Mouse (Mus musculus) stomach, embryonic 16.5 days (tissue): Measurements from ENCODE around the gene Gm11007. TPM values are rescaled to one million over a fixed set of nuclear protein-coding genes. Genes with fewer than 3 reads are reported as not detected.
"Not testable (repeated sequence)": the region's sequence is repeated elsewhere in the genome, so short reads cannot be mapped to it uniquely, and the experiment has no call there.

Source experiments
- ATAC-seq: fragments of 200-750 bp; cut with Nextera tagmentation; 2 replicates; pipeline ENCODE4 v1.8.0; 2017; ENCODE audit warnings: moderate number of reproducible peaks, moderate TSS enrichment; ENCODE audit not compliant: insufficient read depth, low FRiP score
- H3K27ac ChIP-seq: fragments of 300-500 bp; sonication (generic); 2 replicates; pipeline ENCODE4 v1.5.1; 2014; ENCODE audit warnings: low read length
- H3K27me3 ChIP-seq: fragments of 300-500 bp; sonication (generic); 2 replicates; pipeline ENCODE4 v1.6.1; 2014; ENCODE audit warnings: low read length, control low read depth, mixed read lengths; ENCODE audit not compliant: control insufficient read depth, insufficient read depth
- H3K36me3 ChIP-seq: fragments of 300-500 bp; sonication (generic); 2 replicates; pipeline ENCODE4 v1.6.1; 2014; ENCODE audit warnings: low read length; ENCODE audit not compliant: control insufficient read depth, insufficient read depth
- H3K4me1 ChIP-seq: fragments of 300-500 bp; sonication (generic); 2 replicates; pipeline ENCODE4 v1.6.1; 2014; ENCODE audit warnings: low read length, control low read depth, mixed read lengths; ENCODE audit not compliant: control insufficient read depth, insufficient read depth
- H3K4me2 ChIP-seq: fragments of 300-500 bp; sonication (generic); 2 replicates; pipeline ENCODE4 v1.6.1; 2014; ENCODE audit warnings: low read depth, low read length, mixed read lengths
- H3K4me3 ChIP-seq: fragments of 300-500 bp; sonication (generic); replicated peaks from 2 replicates; pipeline ENCODE4 v1.5.1; 2014; ENCODE audit warnings: mild to moderate bottlenecking, low read length
- H3K9ac ChIP-seq: fragments of 300-500 bp; sonication (generic); 2 replicates; pipeline ENCODE4 v1.6.1; 2014; ENCODE audit warnings: low read length
- H3K9me3 ChIP-seq: fragments of 300-500 bp; sonication (generic); replicated peaks from 2 replicates; pipeline ENCODE4 v1.6.1; 2016; ENCODE audit warnings: low read length, control low read depth; ENCODE audit not compliant: control insufficient read depth
- WGBS: fragments of 180-500 bp; shearing (Covaris S2); extraction: QIAGEN DNeasy Blood & Tissue Kit; methylation state at CpG from one replicate; pipeline ENCODE4 v1.1.7; 2014; 5-methylcytosine and 5-hydroxymethylcytosine counted together
- polyA plus RNA-seq: library from polyadenylated mRNA; unstranded; fragments of >200 nt; fragmentation: Nextera tagmentation; extraction: Ambion mirVana; gene quantifications from 2 replicates; pipeline ENCODE4 v1.2.1, GENCODE M21; 2015

The Gm11007 gene
- not detected in 2 replicates for polyA plus RNA-seq

GRCm38 (mm10) chr2:175643678-175644077 lies at the start of gene Gm11007:
Gene Gm11007 (plus strand): TSS chr2:175643978.
- ATAC-seq, H3K27me3 ChIP-seq, H3K4me1 ChIP-seq, H3K27ac ChIP-seq, H3K36me3 ChIP-seq, H3K9ac ChIP-seq, H3K4me2 ChIP-seq, H3K9me3 ChIP-seq, H3K4me3 ChIP-seq: not testable (repeated sequence)
- no CpG with 5 or more reads among the region's 2 CpGs for WGBS

Other genes with a start within 250 kb of the Gm11007 start
- gene Gm4724, start 208.2 kb upstream of the Gm11007 start, polyA plus RNA-seq = 7.9 and 19.2 TPM in 2 replicates
- gene Zfp965, start 174.0 kb upstream of the Gm11007 start, polyA plus RNA-seq = 6.6 and 7.6 TPM in 2 replicates
- 21.2 and 22.1 TPM in 2 replicates for gene Zfp969, start 59.7 kb downstream of the Gm11007 start, polyA plus RNA-seq
- gene Gm2007, start 97.6 kb downstream of the Gm11007 start, polyA plus RNA-seq = not detected in 2 replicates
- 3.8 TPM in 1 of 2 replicates, not detected in the other for gene Gm14288, start 157.1 kb downstream of the Gm11007 start, polyA plus RNA-seq
- 17.1 and 20.0 TPM in 2 replicates for gene Gm6710, start 225.2 kb downstream of the Gm11007 start, polyA plus RNA-seq